Mouse (Mus musculus) G1E (cell line): Measurements from ENCODE around the gene Kif5c.

Experiments used
- CTCF ChIP-seq: IDR thresholded peaks from 2 replicates; pipeline ENCODE4 v1.5.1; 2012; ENCODE audit warnings: low read depth, low read length, inconsistent platforms, mixed read lengths
- GATA1 ChIP-seq: IDR thresholded peaks from 2 replicates; pipeline ENCODE4 v1.6.1; 2012; ENCODE audit warnings: borderline replicate concordance, low read length, inconsistent platforms, mixed read lengths

DNA sequence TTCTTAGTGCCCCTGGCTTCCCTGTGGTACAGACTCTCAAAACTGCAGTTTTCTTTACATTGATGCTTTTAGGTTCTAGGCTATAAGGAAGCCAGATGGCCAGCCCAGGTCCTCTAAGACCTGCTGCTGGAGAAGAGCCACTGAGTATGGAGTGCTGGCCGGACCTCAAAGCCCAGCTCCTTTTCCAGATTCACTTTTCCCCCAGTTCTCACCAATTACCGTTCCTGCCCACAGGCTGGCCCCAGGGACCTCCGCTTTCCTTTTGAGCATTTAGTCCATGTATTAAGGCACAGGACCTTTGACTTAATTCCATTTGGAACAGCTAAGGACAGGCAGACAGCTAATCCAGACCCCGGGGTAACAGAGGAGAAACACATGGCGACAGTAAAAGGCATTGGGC is 28.6 kb upstream of the Kif5c start:
- TF ChIP-seq GATA1 (no peak), CTCF (no peak)
